Mouse (Mus musculus) stomach, embryonic 15.5 days (tissue): ENCODE results near the gene Mapkap1. TPM values are rescaled to one million over a fixed set of nuclear protein-coding genes. Genes with fewer than 3 reads are reported as not detected.
"Not testable (repeated sequence)": the region's sequence is repeated elsewhere in the genome, so short reads cannot be mapped to it uniquely, and the experiment has no call there.

Experiments
- ATAC-seq: fragments of 200-750 bp; cut with Nextera tagmentation; 2 replicates; pipeline ENCODE4 v1.8.0; 2017; ENCODE audit warnings: low read depth, moderate number of reproducible peaks, moderate TSS enrichment; ENCODE audit not compliant: insufficient read depth, low FRiP score
- H3K27ac ChIP-seq: fragments of 300-500 bp; sonication (generic); 2 replicates; pipeline ENCODE4 v1.5.1; 2015; ENCODE audit warnings: mild to moderate bottlenecking, inconsistent platforms
- H3K27me3 ChIP-seq: fragments of 300-500 bp; sonication (generic); replicated peaks from 2 replicates; pipeline ENCODE4 v1.6.1; 2015; ENCODE audit warnings: inconsistent platforms
- H3K36me3 ChIP-seq: fragments of 300-500 bp; sonication (generic); 2 replicates; pipeline ENCODE4 v1.6.1; 2015; ENCODE audit warnings: inconsistent platforms
- H3K4me1 ChIP-seq: fragments of 300-500 bp; sonication (generic); 2 replicates; pipeline ENCODE4 v1.6.1; 2015; ENCODE audit warnings: inconsistent platforms
- H3K4me2 ChIP-seq: fragments of 300-500 bp; sonication (generic); 2 replicates; pipeline ENCODE4 v1.6.1; 2015; ENCODE audit warnings: mild to moderate bottlenecking, inconsistent platforms
- H3K4me3 ChIP-seq: fragments of 300-500 bp; sonication (generic); replicated peaks from 2 replicates; pipeline ENCODE4 v1.5.1; 2015; ENCODE audit warnings: inconsistent platforms
- H3K9ac ChIP-seq: fragments of 300-500 bp; sonication (generic); 2 replicates; pipeline ENCODE4 v1.6.1; 2015; ENCODE audit warnings: inconsistent platforms
- H3K9me3 ChIP-seq: fragments of 300-500 bp; sonication (generic); 2 replicates; pipeline ENCODE4 v1.6.1; 2016; ENCODE audit warnings: inconsistent platforms
- WGBS: fragments of 180-500 bp; shearing (Covaris S2); methylation state at CpG from one replicate; pipeline ENCODE4 v1.1.7; 2015; 5-methylcytosine and 5-hydroxymethylcytosine counted together
- polyA plus RNA-seq: library from polyadenylated mRNA; unstranded; fragments of >200 nt; fragmentation: Nextera tagmentation; extraction: Ambion mirVana; gene quantifications from 2 replicates; pipeline ENCODE4 v1.2.1, GENCODE M21; 2015

The Mapkap1 gene
- polyA plus RNA-seq, 1 experiment from 2014 or later = 89.9 TPM

DNA sequence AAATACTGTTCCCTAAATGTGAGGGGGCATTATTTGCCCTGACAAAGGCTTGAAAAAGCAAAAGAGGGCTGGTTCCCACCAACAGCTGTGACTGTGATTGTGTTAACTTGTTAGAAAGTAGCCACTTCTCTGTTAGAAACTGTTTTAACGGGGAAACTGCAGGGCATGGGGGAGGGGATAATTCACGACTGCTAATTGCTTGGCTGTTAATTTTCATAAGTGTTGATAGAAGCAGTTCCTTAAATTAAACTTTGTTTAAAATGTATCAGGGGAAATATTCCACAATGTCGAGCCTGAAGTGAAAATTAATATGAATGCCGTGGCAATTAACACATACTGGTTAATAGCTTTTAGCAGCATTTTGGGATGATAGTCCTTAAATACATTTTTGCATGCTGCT lies 42.2 kb downstream of the Mapkap1 start:
- no peak for ATAC-seq
- 71% methylated on average over 4 of the region's 4 CpGs for WGBS
- H3K4me3 ChIP-seq = no peak overlapping the region

GRCm38 (mm10) chr2:34462490-34462889 lies 55.9 kb downstream of the Mapkap1 start:
- Histone ChIP-seq H3K4me1 (no peaks in the 10 kb centered on the region), H3K4me3 (no peak overlapping the region), H3K36me3 (no peaks in the 10 kb centered on the region), H3K9me3 (no peaks in the 10 kb centered on the region), H3K27ac (no peak overlapping the region), H3K27me3 (no peaks in the 10 kb centered on the region), H3K9ac (no peak overlapping the region), H3K4me2 (no peak overlapping the region)
- WGBS = 79% methylated on average over 3 of the region's 3 CpGs
- ATAC-seq = no peak

More for the DNA sequence above, 42.2 kb downstream of the Mapkap1 start:
- Histone ChIP-seq H3K36me3 (no peaks in the 10 kb centered on the region), H3K27me3 (no peaks in the 10 kb centered on the region), H3K9me3 (no peaks in the 10 kb centered on the region), H3K27ac (no peak overlapping the region), H3K4me2 (no peak overlapping the region), H3K9ac (no peak overlapping the region), H3K4me1 (0 out of 2 replicates have a peak, but pooled peaks cover 4% of the 10 kb centered on the region)

DNA sequence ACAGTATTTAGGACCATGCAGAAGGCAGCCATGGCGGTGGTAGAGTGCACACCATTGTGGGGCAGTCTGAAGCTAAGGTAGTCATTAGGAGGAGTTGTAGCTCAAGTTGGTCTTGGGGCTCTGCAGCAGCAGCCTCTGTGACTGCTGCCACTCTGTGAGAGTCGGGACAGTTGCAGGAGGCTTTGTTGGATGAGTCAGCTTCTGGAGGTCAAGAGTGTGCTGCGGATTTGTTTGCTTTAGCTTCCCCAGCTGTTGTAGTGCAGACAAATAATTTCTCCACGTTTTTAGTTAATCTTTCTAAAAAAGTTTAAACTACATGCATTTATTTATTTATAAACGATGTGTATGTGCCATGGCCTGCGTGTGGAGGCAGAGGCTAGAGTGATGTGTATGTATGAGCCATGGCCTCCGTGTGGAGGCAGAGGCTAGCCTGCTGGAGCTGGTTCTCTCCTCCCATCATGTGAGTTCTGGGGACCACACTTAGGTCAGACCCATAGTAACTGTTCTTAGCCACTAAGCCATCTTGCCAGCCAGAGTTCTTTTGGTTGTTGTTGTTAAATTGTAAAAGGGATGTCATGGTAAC lies 62.1 kb downstream of the Mapkap1 start:
- H3K9ac ChIP-seq = no peak overlapping the region
- H3K9me3 ChIP-seq = no peaks in the 10 kb centered on the region
- whole genome bisulfite sequencing = 37% methylated on average over 7 of the region's 7 CpGs
- no peak for ATAC-seq
- peaks cover 6% of the 10 kb centered on the region; the same call in 1 of the 2 replicates for H3K4me1 ChIP-seq
- no peaks in the 10 kb centered on the region for H3K27me3 ChIP-seq
- H3K27ac ChIP-seq = no peak overlapping the region
- H3K36me3 ChIP-seq = no peaks in the 10 kb centered on the region
- no peak overlapping the region for H3K4me2 ChIP-seq
- H3K4me3 ChIP-seq = no peak overlapping the region

DNA sequence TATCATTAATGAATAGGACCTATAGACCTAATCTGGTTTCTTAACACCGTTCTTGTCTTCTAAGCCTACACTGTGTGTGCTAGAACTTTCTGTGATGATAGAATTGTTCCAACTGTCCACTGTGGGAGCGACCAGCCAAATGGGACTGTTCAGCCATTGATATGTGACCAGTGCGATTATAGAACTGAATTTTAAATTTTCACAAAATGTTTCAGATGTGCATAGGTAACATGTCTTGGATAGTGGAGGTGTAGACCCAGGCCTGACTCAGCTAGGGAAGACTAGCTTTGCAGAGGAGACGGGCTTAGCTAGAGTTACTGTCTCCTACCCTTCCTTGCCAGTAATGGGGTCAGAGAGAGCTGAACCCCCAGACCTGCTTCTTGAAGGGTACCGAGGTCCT lies 62.8 kb downstream of the Mapkap1 start:
- ATAC-seq = no peak
- H3K36me3 ChIP-seq = no peaks in the 10 kb centered on the region

GRCm38 (mm10) chr2:34473775-34474174 lies 67.2 kb downstream of the Mapkap1 start:
- Histone ChIP-seq H3K4me3 (no peak overlapping the region), H3K4me1 (peaks cover 6% of the 10 kb centered on the region; the same call in 1 of the 2 replicates), H3K36me3 (no peaks in the 10 kb centered on the region), H3K27me3 (no peaks in the 10 kb centered on the region), H3K4me2 (no peak overlapping the region), H3K9me3 (no peaks in the 10 kb centered on the region), H3K9ac (no peak overlapping the region), H3K27ac (0 out of 2 replicates have a peak overlapping the region, but pooled peaks have one; percentile 18)
- 62% methylated on average over 3 of the region's 3 CpGs for WGBS
- no peak for ATAC-seq

More for the DNA sequence above, 62.8 kb downstream of the Mapkap1 start:
- Histone ChIP-seq H3K27me3 (no peaks in the 10 kb centered on the region), H3K27ac (no peak overlapping the region), H3K9me3 (no peaks in the 10 kb centered on the region), H3K4me2 (no peak overlapping the region), H3K4me3 (no peak overlapping the region), H3K4me1 (peaks cover 6% of the 10 kb centered on the region; the same call in 1 of the 2 replicates), H3K9ac (no peak overlapping the region)
- WGBS = 93% methylated on average over 5 of the region's 5 CpGs

DNA sequence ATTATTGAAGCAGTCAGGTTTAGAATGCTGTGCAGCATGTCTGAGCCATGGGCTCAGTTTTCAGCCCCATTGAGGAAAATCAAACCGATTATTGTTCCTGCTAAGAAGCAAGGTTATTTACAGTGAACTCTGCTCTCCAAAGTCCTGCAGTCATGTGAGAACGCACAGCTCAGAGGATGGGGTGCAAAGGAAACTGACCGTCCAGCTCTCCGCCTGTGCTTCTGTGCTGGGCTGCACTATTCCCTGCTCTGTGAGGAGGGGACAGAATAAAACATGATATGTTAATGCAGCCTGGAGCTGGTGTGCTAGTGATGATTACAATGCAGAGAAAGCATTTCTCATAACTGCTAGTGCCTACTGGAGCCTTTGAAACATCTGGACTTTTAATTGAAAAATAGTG lies 74.8 kb downstream of the Mapkap1 start:
- Histone ChIP-seq H3K9ac (no peak overlapping the region), H3K27ac (no peak overlapping the region), H3K27me3 (no peaks in the 10 kb centered on the region), H3K4me1 (peaks cover 2% of the 10 kb centered on the region; the same call in 1 of the 2 replicates), H3K36me3 (no peaks in the 10 kb centered on the region), H3K4me2 (no peak overlapping the region), H3K4me3 (no peak overlapping the region), H3K9me3 (no peaks in the 10 kb centered on the region)
- no peak for ATAC-seq
- WGBS = 60% methylated on average over 4 of the region's 4 CpGs

DNA sequence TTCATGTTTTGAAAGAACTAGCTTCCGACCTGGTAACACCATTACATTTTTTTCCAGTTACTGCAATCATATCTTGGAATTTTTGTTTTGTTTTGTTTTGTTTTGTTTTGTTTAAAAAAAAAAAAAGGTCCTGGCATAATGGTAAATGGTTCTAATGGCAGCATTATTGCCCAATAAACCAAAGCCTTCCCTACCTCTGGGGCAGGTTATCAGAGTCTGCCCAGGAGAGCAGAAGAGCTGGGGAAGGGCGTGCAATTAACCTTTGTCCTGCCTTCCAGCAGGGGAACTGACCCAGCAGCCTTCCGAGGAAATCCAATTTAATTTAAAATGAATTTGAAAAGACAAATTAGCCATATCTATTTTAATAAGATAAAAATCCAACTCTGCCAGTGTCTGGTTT lies 75.5 kb downstream of the Mapkap1 start:
- Histone ChIP-seq H3K27me3 (no peaks in the 10 kb centered on the region), H3K27ac (no peak overlapping the region), H3K9ac (no peak overlapping the region), H3K36me3 (no peaks in the 10 kb centered on the region), H3K4me1 (peaks cover 2% of the 10 kb centered on the region; the same call in 1 of the 2 replicates), H3K4me2 (no peak overlapping the region), H3K9me3 (no peaks in the 10 kb centered on the region), H3K4me3 (no peak overlapping the region)
- WGBS = 68% methylated on average over 3 of the region's 3 CpGs
- no peak for ATAC-seq

GRCm38 (mm10) chr2:34482531-34482930 lies 76.0 kb downstream of the Mapkap1 start:
- Histone ChIP-seq H3K27me3 (no peaks in the 10 kb centered on the region), H3K4me1 (peaks cover 2% of the 10 kb centered on the region; the same call in 1 of the 2 replicates), H3K9ac (no peak overlapping the region), H3K4me2 (no peak overlapping the region), H3K27ac (no peak overlapping the region), H3K36me3 (no peaks in the 10 kb centered on the region), H3K9me3 (no peaks in the 10 kb centered on the region), H3K4me3 (no peak overlapping the region)
- WGBS = 85% methylated on average over 3 of the region's 3 CpGs
- peak; percentile 27; the same call in 1 of the 2 replicates for ATAC-seq

DNA sequence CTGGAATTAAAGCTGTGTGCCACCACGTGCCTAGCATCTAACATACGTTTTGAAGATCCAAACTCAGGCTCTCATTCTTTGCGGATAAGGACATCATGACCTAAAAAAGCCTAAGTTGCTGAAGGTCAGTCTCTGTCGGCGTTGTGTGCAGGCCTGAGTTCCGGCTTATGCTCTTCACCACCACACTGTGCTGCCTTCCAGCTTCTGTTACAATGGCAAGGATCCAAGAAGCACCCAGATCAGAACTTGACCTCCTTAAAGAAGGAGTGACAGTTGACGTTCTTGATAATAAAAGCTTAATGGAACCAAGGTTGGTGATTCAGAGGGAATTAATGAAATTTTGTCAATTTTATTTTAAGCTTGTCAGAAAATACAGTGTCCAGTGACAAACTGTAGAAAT lies 80.7 kb downstream of the Mapkap1 start:
- H3K9ac ChIP-seq = no peak overlapping the region
- no peak overlapping the region for H3K4me2 ChIP-seq
- H3K27ac ChIP-seq = no peak overlapping the region
- H3K4me1 ChIP-seq = no peaks in the 10 kb centered on the region
- no peaks in the 10 kb centered on the region for H3K27me3 ChIP-seq
- H3K36me3 ChIP-seq = no peaks in the 10 kb centered on the region
- H3K9me3 ChIP-seq = no peaks in the 10 kb centered on the region
- no peak for ATAC-seq
- 82% methylated on average over 7 of the region's 7 CpGs for WGBS
- H3K4me3 ChIP-seq = no peak overlapping the region

DNA sequence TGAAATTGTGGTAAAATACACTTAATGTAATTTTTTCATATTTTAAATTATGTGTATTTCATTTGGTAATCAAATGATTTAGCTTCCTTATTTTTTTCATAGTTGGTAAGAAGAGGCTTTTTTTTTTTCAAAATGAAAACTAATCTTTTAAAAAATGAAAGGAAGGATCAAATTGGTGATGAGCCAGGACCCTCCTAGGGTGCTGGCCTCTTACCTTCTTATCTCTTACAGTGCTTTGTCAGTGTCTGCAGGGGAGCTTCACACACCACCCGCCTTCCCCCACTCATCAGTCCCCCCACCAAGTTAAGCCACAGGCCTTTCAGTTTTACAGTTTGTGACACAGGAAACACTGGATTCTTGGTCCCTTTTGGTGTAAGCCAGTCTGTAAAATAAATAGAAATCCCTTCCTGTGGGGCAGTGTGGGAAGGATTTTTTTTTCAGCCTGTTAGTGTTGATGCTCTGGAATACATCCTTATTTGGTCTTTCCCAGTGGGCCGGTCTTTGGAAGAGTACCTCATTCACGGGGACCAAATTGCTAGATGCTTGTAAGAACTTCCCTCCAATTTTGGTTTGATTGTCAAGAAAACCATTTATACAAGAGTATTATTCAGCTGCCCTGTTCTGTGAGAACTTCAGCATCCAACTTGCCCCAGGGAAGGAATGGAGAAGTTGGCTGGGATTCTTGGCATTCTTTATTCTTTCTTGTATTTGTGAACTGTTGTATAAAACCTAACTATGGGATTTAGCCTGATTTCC lies 97.6 kb downstream of the Mapkap1 start:
- Histone ChIP-seq H3K36me3 (no peaks in the 10 kb centered on the region), H3K27ac (no peak overlapping the region), H3K4me2 (no peak overlapping the region), H3K9ac (no peak overlapping the region), H3K27me3 (no peaks in the 10 kb centered on the region), H3K9me3 (no peaks in the 10 kb centered on the region), H3K4me1 (peaks cover 4% of the 10 kb centered on the region; the same call in 1 of the 2 replicates), H3K4me3 (no peak overlapping the region)
- 44% methylated on average over 3 of the region's 3 CpGs for WGBS
- ATAC-seq = no peak

- not testable (repeated sequence) for H3K4me1 ChIP-seq, ATAC-seq
Measured at GRCm38 (mm10) chr2:34506162-34506561, 99.6 kb downstream of the Mapkap1 start.

DNA sequence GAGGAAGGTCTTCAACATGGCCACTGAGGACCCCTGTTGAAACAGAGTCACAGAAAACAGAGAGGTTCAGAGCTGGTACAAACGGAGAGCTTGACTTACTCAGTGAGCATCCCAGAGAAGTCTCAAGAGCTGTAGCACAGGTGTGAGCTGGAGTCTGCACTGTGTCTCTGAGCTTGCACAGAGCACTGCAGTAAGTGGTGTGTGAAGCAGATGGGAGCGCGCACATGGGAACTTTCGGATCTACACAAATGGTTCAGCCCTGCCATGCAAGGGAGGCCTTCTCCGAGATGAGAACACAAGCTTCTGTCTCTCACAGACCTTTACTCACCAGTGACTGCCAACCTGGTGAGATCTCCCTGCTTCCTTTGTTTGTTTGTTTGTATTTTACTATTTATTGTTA lies 103.3 kb downstream of the Mapkap1 start:
- H3K9me3 ChIP-seq = no peaks in the 10 kb centered on the region
- H3K27me3 ChIP-seq = no peaks in the 10 kb centered on the region
- H3K36me3 ChIP-seq = no peaks in the 10 kb centered on the region
- no peak overlapping the region for H3K27ac ChIP-seq
- H3K4me2 ChIP-seq = no peak overlapping the region
- H3K9ac ChIP-seq = no peak overlapping the region
- WGBS = 81% methylated on average over 5 of the region's 5 CpGs
- ATAC-seq = no peak
- H3K4me3 ChIP-seq = no peak overlapping the region
- no peaks in the 10 kb centered on the region for H3K4me1 ChIP-seq

More at GRCm38 (mm10) chr2:34506162-34506561, 99.6 kb downstream of the Mapkap1 start:
- H3K27ac ChIP-seq, H3K27me3 ChIP-seq, H3K9me3 ChIP-seq, H3K4me3 ChIP-seq, H3K36me3 ChIP-seq, H3K4me2 ChIP-seq, H3K9ac ChIP-seq: not testable (repeated sequence)
- WGBS = 93% methylated on average over 2 of the region's 2 CpGs
